Mouse (Mus musculus): ENCODE results near the gene Slc6a1. TPM values are rescaled to one million over a fixed set of nuclear protein-coding genes. Genes with fewer than 3 reads are reported as not detected.

The Slc6a1 gene
- polyA plus RNA-seq, 1 experiment from 2014 or later = not detected

DNA sequence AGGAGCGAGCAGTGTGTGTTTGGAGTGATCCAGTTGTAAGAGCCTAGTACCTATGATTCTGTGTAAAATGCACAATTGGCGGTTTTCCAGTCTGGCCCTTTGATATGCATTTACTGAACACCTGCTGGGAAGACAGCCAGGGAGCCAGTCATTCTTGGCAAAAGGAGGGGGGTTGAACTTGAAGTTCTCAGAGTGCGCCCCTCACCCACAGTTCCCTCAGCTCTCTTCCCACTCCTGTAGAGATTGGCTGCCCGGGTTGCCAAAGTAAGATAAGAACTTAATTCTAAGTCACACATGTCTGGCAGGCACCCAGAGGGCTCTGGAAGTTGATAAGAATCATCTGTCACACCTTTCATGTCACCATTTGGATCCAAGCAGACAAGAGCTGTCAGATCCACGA, 18.0 kb upstream of the Slc6a1 start:
- WGBS = 51% methylated on average over 5 of the region's 5 CpGs
- Histone ChIP-seq H3K4me2 (ENCODE audit: low read depth, low read length) (no peak overlapping the region), H3K9ac (ENCODE audit: low read depth, low read length) (no peak overlapping the region), H3K4me3 (ENCODE audit: low read length) (no peak overlapping the region), H3K4me1 (ENCODE audit: control insufficient read depth, insufficient read depth, low read length) (no peaks in the 10 kb centered on the region; the same call in 1 of the 2 replicates), H3K36me3 (ENCODE audit: control insufficient read depth, insufficient read depth, low read length) (no peaks in the 10 kb centered on the region), H3K9me3 (ENCODE audit: control insufficient read depth, low read length) (no peaks in the 10 kb centered on the region), H3K27me3 (replicated peaks; ENCODE audit: control insufficient read depth, insufficient read depth, low read length) (no peaks in the 10 kb centered on the region), H3K27ac (ENCODE audit: low read length) (no peak overlapping the region)
- ATAC-seq = no peak

DNA sequence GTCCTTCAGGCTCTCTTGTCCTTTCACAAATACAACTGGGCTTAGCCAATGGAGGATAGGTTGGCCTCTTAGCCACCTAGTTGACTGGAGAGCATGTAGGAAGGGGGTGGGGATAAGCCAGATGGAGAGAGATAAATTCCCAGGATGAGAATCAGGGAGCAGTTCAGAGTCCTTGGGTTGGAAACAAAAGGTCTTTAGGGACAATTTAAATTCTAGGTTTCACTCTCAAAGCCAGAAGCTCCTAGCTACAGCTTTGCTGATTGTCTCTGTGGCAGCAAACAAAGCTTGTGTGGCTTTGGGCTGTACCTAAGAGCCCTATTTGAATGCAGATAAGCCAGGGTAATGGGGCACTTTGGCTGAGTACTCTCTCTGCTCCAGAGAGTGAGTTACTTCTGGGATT, 16.2 kb upstream of the Slc6a1 start:
- Histone ChIP-seq H3K4me3 (ENCODE audit: low read length) (no peak overlapping the region), H3K36me3 (ENCODE audit: control insufficient read depth, insufficient read depth, low read length) (no peaks in the 10 kb centered on the region), H3K27me3 (replicated peaks; ENCODE audit: control insufficient read depth, insufficient read depth, low read length) (no peaks in the 10 kb centered on the region), H3K9ac (ENCODE audit: low read depth, low read length) (no peak overlapping the region), H3K27ac (ENCODE audit: low read length) (no peak overlapping the region), H3K9me3 (ENCODE audit: control insufficient read depth, low read length) (no peaks in the 10 kb centered on the region), H3K4me1 (ENCODE audit: control insufficient read depth, insufficient read depth, low read length) (no peaks in the 10 kb centered on the region; the same call in 1 of the 2 replicates), H3K4me2 (ENCODE audit: low read depth, low read length) (no peak overlapping the region)
- no peak for ATAC-seq

GRCm38 (mm10) chr6:114267979-114268378, 14.5 kb upstream of the Slc6a1 start:
- Histone ChIP-seq H3K9ac (ENCODE audit: low read depth, low read length) (no peak overlapping the region), H3K4me3 (ENCODE audit: low read length) (no peak overlapping the region), H3K4me1 (ENCODE audit: control insufficient read depth, insufficient read depth, low read length) (no peaks in the 10 kb centered on the region; the same call in 1 of the 2 replicates), H3K27ac (ENCODE audit: low read length) (no peak overlapping the region), H3K9me3 (ENCODE audit: control insufficient read depth, low read length) (no peaks in the 10 kb centered on the region), H3K27me3 (replicated peaks; ENCODE audit: control insufficient read depth, insufficient read depth, low read length) (no peaks in the 10 kb centered on the region), H3K4me2 (ENCODE audit: low read depth, low read length) (no peak overlapping the region), H3K36me3 (ENCODE audit: control insufficient read depth, insufficient read depth, low read length) (no peaks in the 10 kb centered on the region)
- no peak for ATAC-seq
- 34% methylated on average over 4 of the region's 4 CpGs for WGBS

DNA sequence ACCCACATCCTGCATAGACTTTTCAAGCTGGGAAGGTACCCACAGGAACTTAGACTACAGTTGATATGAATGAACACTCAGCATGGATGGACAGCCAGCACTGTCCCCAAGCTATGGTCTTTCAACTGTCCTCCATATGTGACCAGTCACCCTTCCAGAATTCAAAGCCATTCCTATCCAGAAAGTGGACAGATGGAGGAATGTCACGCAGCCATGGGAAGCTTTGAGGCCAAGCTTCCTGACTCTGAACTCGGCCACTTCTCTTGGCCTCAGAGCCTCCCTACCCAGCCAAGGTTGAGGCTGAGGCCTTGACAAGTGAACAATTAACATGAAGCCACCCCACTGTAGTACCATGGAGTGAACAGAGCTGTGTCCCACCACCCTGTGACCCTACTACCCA, 12.8 kb upstream of the Slc6a1 start:
- H3K36me3 ChIP-seq (ENCODE audit: control insufficient read depth, insufficient read depth, low read length) = no peaks in the 10 kb centered on the region
- no peak overlapping the region for H3K4me2 ChIP-seq (ENCODE audit: low read depth, low read length)
- no peak overlapping the region for H3K4me3 ChIP-seq (ENCODE audit: low read length)
- H3K9me3 ChIP-seq (ENCODE audit: control insufficient read depth, low read length) = no peaks in the 10 kb centered on the region
- H3K9ac ChIP-seq (ENCODE audit: low read depth, low read length) = no peak overlapping the region
- 83% methylated on average over 2 of the region's 2 CpGs for WGBS
- no peaks in the 10 kb centered on the region; the same call in 1 of the 2 replicates for H3K4me1 ChIP-seq (ENCODE audit: control insufficient read depth, insufficient read depth, low read length)
- no peak for ATAC-seq
- H3K27ac ChIP-seq (ENCODE audit: low read length) = no peak overlapping the region
- no peaks in the 10 kb centered on the region for H3K27me3 ChIP-seq (replicated peaks; ENCODE audit: control insufficient read depth, insufficient read depth, low read length)

DNA sequence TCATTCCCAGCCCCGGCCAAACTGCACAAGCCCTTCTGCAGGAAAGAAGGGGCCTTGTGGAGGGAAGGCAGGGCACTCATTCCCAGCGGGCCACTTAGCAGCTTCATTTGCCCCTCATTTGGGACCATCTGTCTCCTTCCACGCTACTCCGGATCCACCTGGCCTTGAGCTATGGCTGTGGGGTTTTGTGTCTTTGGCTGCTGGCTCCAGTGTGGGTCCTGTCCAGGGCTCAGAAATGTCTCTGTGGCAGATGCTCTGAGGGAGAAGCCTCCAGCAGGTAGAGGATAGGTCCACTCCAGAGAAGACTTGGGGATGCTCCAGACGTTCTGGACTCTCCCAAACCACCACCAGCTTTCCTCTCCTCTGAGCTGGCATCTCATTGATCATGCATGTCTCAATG, 11.6 kb upstream of the Slc6a1 start:
- Histone ChIP-seq H3K9ac (ENCODE audit: low read depth, low read length) (no peak overlapping the region), H3K9me3 (ENCODE audit: control insufficient read depth, low read length) (no peaks in the 10 kb centered on the region), H3K4me2 (ENCODE audit: low read depth, low read length) (no peak overlapping the region), H3K27me3 (replicated peaks; ENCODE audit: control insufficient read depth, insufficient read depth, low read length) (no peaks in the 10 kb centered on the region), H3K4me3 (ENCODE audit: low read length) (no peak overlapping the region), H3K36me3 (ENCODE audit: control insufficient read depth, insufficient read depth, low read length) (no peaks in the 10 kb centered on the region), H3K4me1 (ENCODE audit: control insufficient read depth, insufficient read depth, low read length) (no peaks in the 10 kb centered on the region), H3K27ac (ENCODE audit: low read length) (no peak overlapping the region)
- 55% methylated on average over 5 of the region's 5 CpGs for WGBS
- no peak for ATAC-seq

DNA sequence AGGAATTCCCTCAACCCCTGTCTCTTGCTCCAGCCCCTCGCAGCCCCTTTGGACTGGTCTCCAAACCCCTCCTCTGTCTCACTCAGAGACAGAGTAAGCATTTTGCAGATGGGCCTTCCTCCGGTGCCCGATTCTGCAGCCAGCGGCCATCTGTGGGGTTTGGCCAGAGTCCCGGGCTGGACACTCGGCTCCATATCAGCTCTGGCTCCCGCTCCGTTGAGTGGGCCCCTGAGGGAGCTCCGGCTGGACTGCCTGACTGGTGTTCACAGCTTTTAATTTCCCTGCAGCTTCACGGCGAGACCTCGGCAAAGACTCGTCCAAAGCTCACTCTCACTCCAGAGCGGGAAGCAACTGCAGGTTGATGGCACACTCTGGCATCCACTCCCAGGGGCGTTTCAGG, 10.2 kb upstream of the Slc6a1 start:
- no peak overlapping the region for H3K4me2 ChIP-seq (ENCODE audit: low read depth, low read length)

GRCm38 (mm10) chr6:114273997-114274728, 8.3 kb upstream of the Slc6a1 start:
- Histone ChIP-seq H3K27me3 (replicated peaks; ENCODE audit: control insufficient read depth, insufficient read depth, low read length) (no peaks in the 10 kb centered on the region), H3K4me2 (ENCODE audit: low read depth, low read length) (no peak overlapping the region), H3K9ac (ENCODE audit: low read depth, low read length) (no peak overlapping the region), H3K36me3 (ENCODE audit: control insufficient read depth, insufficient read depth, low read length) (no peaks in the 10 kb centered on the region), H3K4me3 (ENCODE audit: low read length) (no peak overlapping the region), H3K9me3 (ENCODE audit: control insufficient read depth, low read length) (no peaks in the 10 kb centered on the region), H3K27ac (ENCODE audit: low read length) (no peak overlapping the region), H3K4me1 (ENCODE audit: control insufficient read depth, insufficient read depth, low read length) (no peaks in the 10 kb centered on the region)
- ATAC-seq = no peak
- 53% methylated on average over 14 of the region's 14 CpGs for WGBS

More for the DNA sequence above, 10.2 kb upstream of the Slc6a1 start:
- Histone ChIP-seq H3K4me3 (ENCODE audit: low read length) (no peak overlapping the region), H3K9ac (ENCODE audit: low read depth, low read length) (no peak overlapping the region), H3K27ac (ENCODE audit: low read length) (no peak overlapping the region), H3K9me3 (ENCODE audit: control insufficient read depth, low read length) (no peaks in the 10 kb centered on the region), H3K27me3 (replicated peaks; ENCODE audit: control insufficient read depth, insufficient read depth, low read length) (no peaks in the 10 kb centered on the region), H3K4me1 (ENCODE audit: control insufficient read depth, insufficient read depth, low read length) (no peaks in the 10 kb centered on the region), H3K36me3 (ENCODE audit: control insufficient read depth, insufficient read depth, low read length) (no peaks in the 10 kb centered on the region)
- ATAC-seq = no peak
- WGBS = 77% methylated on average over 15 of the region's 15 CpGs

GRCm38 (mm10) chr6:114275800-114276199, 6.6 kb upstream of the Slc6a1 start:
- WGBS = 56% methylated on average over 8 of the region's 8 CpGs
- no peak for ATAC-seq
- Histone ChIP-seq H3K9me3 (ENCODE audit: control insufficient read depth, low read length) (no peaks in the 10 kb centered on the region), H3K27me3 (replicated peaks; ENCODE audit: control insufficient read depth, insufficient read depth, low read length) (0 out of 2 replicates have a peak, but pooled peaks cover 5% of the 10 kb centered on the region), H3K4me2 (ENCODE audit: low read depth, low read length) (no peak overlapping the region), H3K27ac (ENCODE audit: low read length) (no peak overlapping the region), H3K4me1 (ENCODE audit: control insufficient read depth, insufficient read depth, low read length) (no peaks in the 10 kb centered on the region), H3K36me3 (ENCODE audit: control insufficient read depth, insufficient read depth, low read length) (no peaks in the 10 kb centered on the region), H3K9ac (ENCODE audit: low read depth, low read length) (no peak overlapping the region), H3K4me3 (ENCODE audit: low read length) (no peak overlapping the region)

DNA sequence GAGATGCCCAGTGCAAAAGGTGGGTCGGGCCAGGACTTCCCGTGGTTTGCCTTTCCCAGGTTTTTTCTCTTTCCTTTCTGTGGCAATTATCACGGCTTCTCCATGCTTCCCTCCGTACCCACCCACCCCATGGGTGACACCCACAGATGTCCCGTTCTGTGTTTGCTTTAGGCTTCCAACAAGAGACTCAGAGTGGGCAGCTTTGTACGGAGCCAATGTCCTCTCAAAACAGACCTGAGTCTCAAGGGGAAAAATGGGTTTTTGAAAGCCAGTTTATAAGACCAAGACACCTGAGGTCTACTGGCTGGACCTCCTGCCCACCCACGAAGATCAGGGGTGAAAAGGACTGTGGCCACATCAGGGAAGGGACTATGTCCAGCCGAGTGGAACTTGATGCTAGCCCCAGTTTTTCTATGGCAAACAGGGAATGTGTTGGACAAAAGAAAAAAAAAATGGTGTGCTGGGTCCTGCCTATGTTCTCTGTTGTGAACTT, 889 bp downstream of the Slc6a1 start:
- H3K4me2 ChIP-seq (ENCODE audit: low read depth, low read length) = no peak overlapping the region
- no peaks in the 10 kb centered on the region for H3K9me3 ChIP-seq (ENCODE audit: control insufficient read depth, low read length)
- 17% methylated on average over 8 of the region's 8 CpGs for WGBS

More for the DNA sequence above, 889 bp downstream of the Slc6a1 start:
- Histone ChIP-seq H3K9ac (ENCODE audit: low read depth, low read length) (no peak overlapping the region), H3K36me3 (ENCODE audit: control insufficient read depth, insufficient read depth, low read length) (no peaks in the 10 kb centered on the region), H3K27ac (ENCODE audit: low read length) (no peak overlapping the region), H3K4me1 (ENCODE audit: control insufficient read depth, insufficient read depth, low read length) (peaks cover 3% of the 10 kb centered on the region; the same call in 1 of the 2 replicates), H3K27me3 (replicated peaks; ENCODE audit: control insufficient read depth, insufficient read depth, low read length) (peaks cover 71% of the 10 kb centered on the region), H3K4me3 (ENCODE audit: low read length) (no peak overlapping the region; the same call in 1 of the 2 replicates)
- no peak for ATAC-seq
